Mouse (Mus musculus) hindbrain, embryonic 16.5 days (tissue): ENCODE results near the gene Slc25a22. TPM values are rescaled to one million over a fixed set of nuclear protein-coding genes. Genes with fewer than 3 reads are reported as not detected.

Experiments
- ATAC-seq: fragments of 200-750 bp; cut with Nextera tagmentation; 2 replicates; pipeline ENCODE4 v1.8.0; 2017; ENCODE audit warnings: moderate TSS enrichment, moderate library complexity
- H3K27ac ChIP-seq: fragments of 300-500 bp; sonication (generic); 2 replicates; pipeline ENCODE4 v1.5.1; 2014; ENCODE audit warnings: low read depth, mild to moderate bottlenecking, control low read depth, low read length, moderate library complexity
- H3K27me3 ChIP-seq: fragments of 300-500 bp; sonication (generic); replicated peaks from 2 replicates; pipeline ENCODE4 v1.6.1; 2014; ENCODE audit warnings: low read length; ENCODE audit not compliant: control insufficient read depth, insufficient read depth
- H3K36me3 ChIP-seq: fragments of 300-500 bp; sonication (generic); 2 replicates; pipeline ENCODE4 v1.6.1; 2014; ENCODE audit warnings: mild to moderate bottlenecking, low read length, moderate library complexity, mixed read lengths; ENCODE audit not compliant: control insufficient read depth, insufficient read depth
- H3K4me1 ChIP-seq: fragments of 300-500 bp; sonication (generic); 2 replicates; pipeline ENCODE4 v1.6.1; 2014; ENCODE audit warnings: low read depth, low read length; ENCODE audit not compliant: control insufficient read depth, insufficient read depth
- H3K4me2 ChIP-seq: fragments of 300-500 bp; sonication (generic); 2 replicates; pipeline ENCODE4 v1.6.1; 2014; ENCODE audit warnings: mild to moderate bottlenecking, low read length, control low read depth, moderate library complexity
- H3K4me3 ChIP-seq: fragments of 300-500 bp; sonication (generic); 2 replicates; pipeline ENCODE4 v1.5.1; 2014; ENCODE audit warnings: mild to moderate bottlenecking, low read length, control low read depth, moderate library complexity
- H3K9ac ChIP-seq: fragments of 300-500 bp; sonication (generic); 2 replicates; pipeline ENCODE4 v1.6.1; 2014; ENCODE audit warnings: low read depth, mild to moderate bottlenecking, control low read depth, low read length, moderate library complexity
- H3K9me3 ChIP-seq: fragments of 300-500 bp; sonication (generic); 2 replicates; pipeline ENCODE4 v1.6.1; 2014; ENCODE audit warnings: mild to moderate bottlenecking, low read length, moderate library complexity; ENCODE audit not compliant: control insufficient read depth
- WGBS: fragments of 180-500 bp; shearing (Covaris S2); extraction: QIAGEN DNeasy Blood & Tissue Kit; methylation state at CpG from one replicate; pipeline ENCODE4 v1.1.7; 2014; 5-methylcytosine and 5-hydroxymethylcytosine counted together
- polyA plus RNA-seq: library from polyadenylated mRNA; unstranded; fragments of >200 nt; fragmentation: Nextera tagmentation; extraction: Ambion mirVana; gene quantifications from 2 replicates; pipeline ENCODE4 v1.2.1, GENCODE M21; 2015

The Slc25a22 gene
- polyA plus RNA-seq, 1 experiment from 2014 or later, result 96.3 TPM

- Histone ChIP-seq H3K27ac (peak within 1 kb of the TSS; percentile 87), H3K36me3 (peaks cover 16% of the 10 kb centered on the region), H3K9ac (peak within 1 kb of the TSS; percentile 94), H3K9me3 (no peaks in the 10 kb centered on the region), H3K4me2 (peak within 1 kb of the TSS; percentile 95), H3K4me3 (peak within 1 kb of the TSS; percentile 66), H3K4me1 (peaks cover 25% of the 10 kb centered on the region), H3K27me3 (peaks cover 5% of the 10 kb centered on the region; the same call in 1 of the 2 replicates)
- under 1% methylated on average over 87 of the region's 87 CpGs for WGBS
- peak; percentile 86 for ATAC-seq
Measured at GRCm38 (mm10) chr7:141475011-141475804, 37.5 kb upstream of the Slc25a22 start, which contains the start of the genes Polr2l and Tspan4. Gene Polr2l (minus strand): TSS chr7:141475132. Gene Tspan4 (plus strand): TSS chr7:141475240.

GRCm38 (mm10) chr7:141474160-141474559 is 36.5 kb upstream of the Slc25a22 start:
- H3K9ac ChIP-seq, result peak overlapping the region; percentile 94
- peaks cover 5% of the 10 kb centered on the region; the same call in 1 of the 2 replicates for H3K27me3 ChIP-seq
- H3K36me3 ChIP-seq, result peaks cover 21% of the 10 kb centered on the region
- H3K4me2 ChIP-seq, result peak overlapping the region; percentile 95
- 11% methylated on average over 5 of the region's 5 CpGs for WGBS
- H3K27ac ChIP-seq, result no peak overlapping the region; the same call in 1 of the 2 replicates
- H3K4me1 ChIP-seq, result peaks cover 35% of the 10 kb centered on the region
- no peaks in the 10 kb centered on the region for H3K9me3 ChIP-seq
- peak overlapping the region; percentile 66 for H3K4me3 ChIP-seq
- no peak for ATAC-seq

GRCm38 (mm10) chr7:141472763-141473162 is 35.1 kb upstream of the Slc25a22 start:
- Histone ChIP-seq H3K4me3 (no peak overlapping the region), H3K27me3 (peaks cover 5% of the 10 kb centered on the region; the same call in 1 of the 2 replicates), H3K27ac (no peak overlapping the region), H3K4me2 (no peak overlapping the region), H3K9ac (no peak overlapping the region), H3K36me3 (peaks cover 21% of the 10 kb centered on the region), H3K4me1 (peaks cover 48% of the 10 kb centered on the region), H3K9me3 (no peaks in the 10 kb centered on the region)
- no peak for ATAC-seq
- 86% methylated on average over 6 of the region's 6 CpGs for WGBS

GRCm38 (mm10) chr7:141472226-141472625 is 34.5 kb upstream of the Slc25a22 start:
- ATAC-seq, result no peak
- 85% methylated on average over 6 of the region's 6 CpGs for WGBS
- peaks cover 50% of the 10 kb centered on the region for H3K4me1 ChIP-seq

GRCm38 (mm10) chr7:141471236-141471635 is 33.5 kb upstream of the Slc25a22 start:
- Histone ChIP-seq H3K4me3 (no peak overlapping the region), H3K27me3 (peaks cover 5% of the 10 kb centered on the region), H3K9ac (no peak overlapping the region), H3K4me1 (peaks cover 50% of the 10 kb centered on the region), H3K36me3 (peaks cover 21% of the 10 kb centered on the region), H3K9me3 (no peaks in the 10 kb centered on the region), H3K27ac (no peak overlapping the region), H3K4me2 (no peak overlapping the region)
- no peak for ATAC-seq
- WGBS, result 82% methylated on average over 1 of the region's 1 CpGs

More at GRCm38 (mm10) chr7:141472226-141472625, 34.5 kb upstream of the Slc25a22 start:
- Histone ChIP-seq H3K9me3 (no peaks in the 10 kb centered on the region), H3K27me3 (peaks cover 4% of the 10 kb centered on the region; the same call in 1 of the 2 replicates), H3K36me3 (peaks cover 21% of the 10 kb centered on the region), H3K9ac (no peak overlapping the region), H3K4me2 (no peak overlapping the region), H3K4me3 (no peak overlapping the region), H3K27ac (no peak overlapping the region)

- no peak overlapping the region for H3K9ac ChIP-seq
- H3K27me3 ChIP-seq, result peaks cover 8% of the 10 kb centered on the region
- H3K4me3 ChIP-seq, result no peak overlapping the region
- peaks cover 44% of the 10 kb centered on the region for H3K4me1 ChIP-seq
- no peaks in the 10 kb centered on the region for H3K9me3 ChIP-seq
- 88% methylated on average over 10 of the region's 10 CpGs for whole genome bisulfite sequencing
- peaks cover 21% of the 10 kb centered on the region for H3K36me3 ChIP-seq
- no peak overlapping the region for H3K27ac ChIP-seq
- ATAC-seq, result no peak
- H3K4me2 ChIP-seq, result no peak overlapping the region
Measured at GRCm38 (mm10) chr7:141470637-141470944, 32.9 kb upstream of the Slc25a22 start.

GRCm38 (mm10) chr7:141469901-141470636 is 32.4 kb upstream of the Slc25a22 start:
- no peak overlapping the region for H3K27ac ChIP-seq
- H3K27me3 ChIP-seq, result peaks cover 13% of the 10 kb centered on the region
- no peaks in the 10 kb centered on the region for H3K9me3 ChIP-seq
- no peak overlapping the region for H3K9ac ChIP-seq
- no peak overlapping the region for H3K4me2 ChIP-seq
- H3K36me3 ChIP-seq, result peaks cover 21% of the 10 kb centered on the region
- peaks cover 45% of the 10 kb centered on the region for H3K4me1 ChIP-seq
- no peak overlapping the region for H3K4me3 ChIP-seq
- ATAC-seq, result no peak
- 90% methylated on average over 18 of the region's 18 CpGs for WGBS

GRCm38 (mm10) chr7:141469352-141469751 is 31.7 kb upstream of the Slc25a22 start:
- WGBS, result 65% methylated on average over 6 of the region's 6 CpGs
- H3K4me1 ChIP-seq, result peaks cover 51% of the 10 kb centered on the region
- no peak for ATAC-seq
- peak overlapping the region; percentile 56 for H3K9ac ChIP-seq
- peak overlapping the region; percentile 72; the same call in 1 of the 2 replicates for H3K4me3 ChIP-seq
- no peaks in the 10 kb centered on the region for H3K9me3 ChIP-seq
- H3K27ac ChIP-seq, result peak overlapping the region; percentile 65; the same call in 1 of the 2 replicates
- H3K36me3 ChIP-seq, result peaks cover 21% of the 10 kb centered on the region
- H3K4me2 ChIP-seq, result peak overlapping the region; percentile 81
- peaks cover 20% of the 10 kb centered on the region for H3K27me3 ChIP-seq
